Mouse (Mus musculus): Measurements from ENCODE around the gene Cab39. TPM values are rescaled to one million over a fixed set of nuclear protein-coding genes. Genes with fewer than 3 reads are reported as not detected.

Gene Cab39
- total RNA-seq, 4 experiments from 2014 or later = 177 to 206 (median 195) TPM

DNA sequence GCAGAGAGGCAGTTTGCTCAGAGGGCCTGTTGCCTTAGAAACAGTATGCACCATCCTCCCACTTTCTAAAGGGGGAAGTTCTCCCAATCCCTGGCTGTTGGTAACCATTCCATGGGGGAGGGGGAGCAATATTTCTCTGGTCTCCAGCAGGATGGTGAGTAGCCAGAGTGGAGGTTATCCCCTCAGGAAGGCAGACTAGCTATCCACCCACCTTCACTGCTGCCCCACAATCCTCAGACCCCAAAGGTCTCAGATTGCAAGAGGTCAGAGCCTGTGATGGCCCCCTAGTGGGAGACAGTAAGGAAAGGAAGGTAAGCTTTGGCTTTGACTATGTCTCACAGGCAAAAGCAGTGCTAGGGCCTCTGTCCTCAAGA lies 106.1 kb downstream of the Cab39 start:
- DNase-seq (ENCODE audit: low spot score in 2 of 2) = no peak

DNA sequence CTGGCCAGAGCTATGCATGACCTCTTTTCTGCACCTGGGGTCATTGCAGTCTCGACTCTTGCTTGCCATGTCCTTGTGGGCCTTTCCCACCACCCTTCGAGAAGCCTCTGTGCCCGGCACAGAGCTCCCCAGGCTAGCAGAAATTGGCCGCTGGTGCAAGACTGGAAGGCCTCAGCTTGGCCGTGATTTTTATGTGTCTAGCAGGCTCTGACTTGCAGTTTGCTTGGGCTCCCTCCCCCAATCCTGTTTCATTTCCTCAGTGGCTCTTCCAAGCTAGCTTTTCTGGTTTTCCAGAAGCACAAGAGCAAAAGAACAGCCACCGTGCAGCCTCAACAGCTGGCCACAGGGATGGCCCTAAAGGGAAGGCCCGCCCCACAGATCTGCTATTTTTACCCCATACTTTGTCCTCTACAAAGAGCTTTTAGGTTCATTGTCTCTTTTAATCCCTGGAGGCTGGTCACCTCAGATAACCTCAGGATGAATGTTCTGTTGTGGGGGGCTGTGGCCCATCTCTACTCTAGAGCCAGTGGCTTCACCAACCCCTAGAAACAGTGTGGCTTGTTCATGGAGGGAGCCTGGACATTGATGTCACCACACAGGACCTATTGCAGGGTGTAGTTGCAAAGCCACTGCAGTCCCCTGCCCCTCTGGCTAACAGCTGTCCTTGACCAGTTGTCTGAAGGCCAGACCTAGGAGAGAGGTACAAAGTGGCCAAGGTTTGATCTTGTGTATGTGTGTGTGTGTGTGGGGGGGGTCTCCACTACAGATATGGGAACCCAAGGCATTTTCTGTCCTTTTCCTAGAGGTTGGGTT lies 107.5 kb downstream of the Cab39 start:
- no peak for DNase-seq (ENCODE audit: low spot score in 2 of 2)

Small RNA genes within 50 kb of the gene (microRNA-seq; reads per million reads assigned to microRNA genes)
- not detected for gene Gm25472
- not detected for gene Mir8096

Other genes with a start within 250 kb of the Cab39 start
- gene G530012D18Rik, start 217.8 kb upstream of the Cab39 start, total RNA-seq (2022) = not detected
- 1 to 10 TPM in 1 of 4 experiments, under 1 TPM in 3; 0.39 to 1.1 (median 0.69) TPM for gene Sp110, start 194.6 kb upstream of the Cab39 start, total RNA-seq (2022)
- gene Sp140, start 193.1 kb upstream of the Cab39 start, total RNA-seq (2022) = 1 to 10 TPM in 1 of 4 experiments, under 1 TPM in 3; 0.34 to 1.0 (median 0.84) TPM
- 1 to 10 TPM; 3.7 to 6.8 (median 5.7) TPM for gene Sp100, start 143.5 kb upstream of the Cab39 start, total RNA-seq (2022)
- gene A630001G21Rik, start 14.8 kb upstream of the Cab39 start, total RNA-seq (2022) = not detected
- 10 to 100 TPM; 24.3 to 35.2 (median 28.2) TPM for gene Itm2c, start 100.8 kb downstream of the Cab39 start, total RNA-seq (2022)
- gene 4933407L21Rik, start 135.0 kb downstream of the Cab39 start, total RNA-seq (2022) = under 1 TPM in 2 of 4 experiments, not detected in 2; 0.22 to 0.67 TPM
- gene Gpr55, start 167.6 kb downstream of the Cab39 start, total RNA-seq (2022) = not detected
- not detected for gene Spata3, start 223.4 kb downstream of the Cab39 start, total RNA-seq (2022)